Mouse (Mus musculus) testis, adult 2 months (tissue): Measurements from ENCODE around the gene Anp32b.

ENCODE experiments used
- CTCF ChIP-seq: fragments of 200-500 bp; IDR thresholded peaks from 2 replicates; pipeline ENCODE4 v1.5.1; 2012; ENCODE audit warnings: low read depth, mild to moderate bottlenecking, inconsistent platforms, low read length, moderate library complexity; ENCODE audit not compliant: control insufficient read depth, insufficient read depth, insufficient replicate concordance
- POLR2A ChIP-seq: fragments of 200-500 bp; IDR thresholded peaks from 2 replicates; pipeline ENCODE4 v1.6.1; 2012; ENCODE audit warnings: low read depth, mild to moderate bottlenecking, inconsistent platforms, low read length, moderate library complexity; ENCODE audit not compliant: control insufficient read depth

- peak; percentile 6; the same call in 1 of the 2 replicates for TF ChIP-seq POLR2A
- TF ChIP-seq CTCF, result no peak
These were observed 1.2 kb downstream of the Anp32b start for GRCm38 (mm10) chr4:46451758-46452480.
